Mouse (Mus musculus) thymus, postnatal 25 days (tissue): Measurements from ENCODE around the gene Dab1.

ENCODE experiments used
- DNase-seq: peaks from one replicate; pipeline ENCODE4 v3.0.0; 2022

Dab1 gene

DNA sequence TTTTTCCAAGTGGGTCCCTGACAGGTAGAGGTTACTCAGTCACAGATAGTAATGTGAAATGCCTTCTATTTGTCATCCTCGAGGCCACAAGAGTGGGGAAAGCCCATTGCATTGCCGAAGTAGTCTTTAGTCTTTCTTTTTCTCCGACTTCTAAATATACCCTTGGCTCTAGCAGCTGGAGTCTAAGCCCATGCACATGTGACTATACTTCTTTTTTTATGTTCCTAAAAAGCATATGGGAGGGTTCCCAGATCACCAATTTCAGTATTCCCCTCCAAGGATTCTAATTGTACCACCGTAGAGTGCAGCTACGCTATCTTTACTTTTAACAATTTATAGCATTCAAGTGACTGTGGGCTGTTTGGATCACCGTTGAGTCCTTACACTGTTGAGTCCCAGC lies 791.8 kb downstream of the Dab1 start:
- no peak for DNase-seq

DNA sequence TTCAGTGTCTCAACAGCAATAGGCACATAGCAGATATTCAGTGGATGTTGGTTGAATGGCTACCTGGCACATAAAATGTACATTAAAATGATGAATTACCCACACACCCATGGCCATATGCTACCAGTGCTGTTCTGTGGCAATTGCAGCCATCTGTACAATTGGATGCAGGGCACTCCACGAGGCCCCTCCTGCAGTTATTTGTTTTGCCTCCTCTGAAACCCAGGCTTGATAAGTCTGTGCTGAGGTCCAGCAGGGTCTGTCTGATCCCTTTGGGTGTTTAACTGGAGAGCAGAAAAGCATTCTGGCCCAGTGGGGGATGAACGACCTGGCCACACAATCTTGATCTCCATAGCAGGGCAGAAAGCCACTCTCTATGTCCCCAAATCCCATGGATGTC lies 796.3 kb downstream of the Dab1 start:
- no peak for DNase-seq

DNA sequence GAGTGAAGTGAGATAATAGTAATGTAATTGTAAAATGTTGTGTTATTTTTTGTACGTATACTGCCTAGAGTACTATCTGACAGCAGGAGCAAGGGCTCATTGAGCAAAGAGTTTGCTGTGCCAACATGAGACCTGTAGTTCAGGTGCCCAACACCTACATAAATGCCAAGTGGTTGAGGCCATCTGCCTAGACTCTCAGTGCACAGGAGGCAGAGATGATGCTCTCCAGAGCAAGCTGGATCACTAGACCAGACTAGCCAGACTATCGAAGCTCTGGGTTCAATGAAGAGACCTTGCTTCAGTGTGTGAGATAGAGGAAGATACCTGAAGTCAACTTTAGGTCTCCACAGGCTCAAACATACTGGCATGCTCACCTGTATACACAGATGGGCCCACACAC lies 799.2 kb downstream of the Dab1 start:
- DNase-seq: no peak

DNA sequence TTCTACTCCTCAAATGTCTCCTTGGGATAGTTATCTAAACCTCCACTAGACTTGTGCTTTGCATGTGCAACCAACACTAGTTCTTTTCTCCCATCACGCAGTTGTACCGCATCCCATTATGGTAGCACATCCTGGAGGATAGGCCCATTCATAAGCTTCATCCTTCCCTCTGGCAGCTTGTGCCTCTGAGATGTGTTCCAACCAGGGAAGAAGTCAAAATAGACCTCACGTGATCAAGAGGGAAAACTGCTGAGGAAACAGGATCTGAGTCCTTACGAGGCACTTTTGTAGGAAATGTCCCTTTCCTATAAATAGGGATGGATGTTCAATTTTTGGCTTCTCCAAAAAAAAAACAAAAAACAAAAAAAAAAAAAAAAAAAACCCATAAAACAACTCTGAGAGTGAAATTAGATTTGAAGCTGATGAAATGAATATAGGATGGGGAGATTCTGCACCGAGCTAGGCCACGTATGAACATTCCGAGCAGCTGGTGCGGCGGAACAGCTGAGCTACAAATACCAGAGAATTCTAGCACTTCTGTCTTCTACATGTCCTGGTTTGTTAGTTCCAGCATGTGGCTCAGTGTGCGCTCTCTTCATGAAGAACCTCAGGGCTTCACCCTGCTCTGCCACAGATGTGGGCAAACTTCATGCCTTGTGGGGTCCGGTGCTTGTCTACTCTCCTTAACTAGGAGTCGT lies 802.0 kb downstream of the Dab1 start:
- no peak for DNase-seq

- DNase-seq: no peak
These were observed 810.0 kb downstream of the Dab1 start for GRCm38 (mm10) chr4:104429127-104429526.

DNA sequence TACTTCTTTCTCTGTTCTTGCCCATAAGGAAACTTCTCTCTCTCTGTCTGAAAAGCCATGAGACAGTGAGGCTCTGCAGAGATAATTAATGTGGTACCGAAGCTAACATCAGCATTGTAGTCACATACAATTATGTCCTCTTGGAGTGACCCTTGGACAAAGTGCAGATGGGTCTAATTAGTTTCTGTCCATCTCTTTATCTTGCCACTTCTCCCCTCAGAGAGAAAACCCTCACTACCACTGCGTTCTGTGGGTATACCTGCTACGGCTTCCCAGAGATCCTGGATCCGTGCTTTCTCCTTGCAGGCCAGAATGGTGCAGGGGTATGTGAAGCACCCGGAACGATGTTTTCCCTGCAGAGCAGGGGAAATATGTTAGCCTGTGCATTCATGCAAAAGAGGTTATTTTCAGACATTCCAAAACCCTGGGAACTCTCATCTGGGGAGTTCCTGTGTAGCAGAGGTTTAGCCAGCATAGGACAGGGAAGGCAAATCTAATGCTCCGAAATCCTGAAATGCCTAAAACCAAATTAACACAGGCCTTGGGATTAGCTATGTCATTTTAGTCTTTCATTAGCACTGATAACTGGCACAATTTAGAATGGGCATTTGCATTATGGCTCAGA lies 812.2 kb downstream of the Dab1 start:
- no peak for DNase-seq

DNA sequence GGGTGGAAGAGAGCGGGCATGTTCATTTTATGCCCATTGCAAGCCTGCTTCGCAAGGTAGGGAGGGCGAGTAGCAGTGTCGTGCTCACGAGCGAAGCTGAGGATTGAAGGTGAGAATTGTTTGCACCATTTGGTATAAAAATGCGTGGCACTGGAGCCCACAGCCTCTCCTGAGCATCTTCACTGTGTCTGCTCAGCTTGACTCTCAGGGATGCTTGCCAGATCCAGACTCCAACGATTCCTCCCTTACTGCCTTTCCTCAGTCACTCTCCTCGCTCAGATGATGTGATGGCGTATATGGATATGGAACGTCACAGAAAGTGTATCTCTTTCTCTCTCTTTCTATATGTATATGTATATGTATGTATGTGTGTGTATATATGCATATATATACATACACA lies 813.0 kb downstream of the Dab1 start:
- no peak for DNase-seq

- DNase-seq: no peak
These were observed 816.6 kb downstream of the Dab1 start for GRCm38 (mm10) chr4:104435736-104436135.

DNA sequence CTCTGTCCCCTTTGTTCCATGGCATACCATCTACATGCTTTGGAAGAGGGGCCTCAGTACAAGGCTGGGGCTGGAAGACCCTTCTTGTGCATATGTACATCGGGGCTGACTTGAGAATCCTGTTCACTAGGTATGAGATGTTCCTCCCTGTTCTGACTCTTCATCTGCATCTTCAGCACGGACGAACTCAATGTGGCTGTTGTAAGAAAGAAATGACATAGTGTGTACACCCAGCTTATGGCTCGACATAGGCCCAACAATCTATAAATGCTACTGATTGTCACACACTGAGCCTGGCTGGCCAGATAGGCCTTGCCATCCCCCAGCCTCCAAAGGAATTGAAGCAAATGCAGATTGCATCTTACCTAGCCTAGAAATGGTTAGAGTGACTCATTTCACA lies 817.3 kb downstream of the Dab1 start:
- no peak for DNase-seq

DNA sequence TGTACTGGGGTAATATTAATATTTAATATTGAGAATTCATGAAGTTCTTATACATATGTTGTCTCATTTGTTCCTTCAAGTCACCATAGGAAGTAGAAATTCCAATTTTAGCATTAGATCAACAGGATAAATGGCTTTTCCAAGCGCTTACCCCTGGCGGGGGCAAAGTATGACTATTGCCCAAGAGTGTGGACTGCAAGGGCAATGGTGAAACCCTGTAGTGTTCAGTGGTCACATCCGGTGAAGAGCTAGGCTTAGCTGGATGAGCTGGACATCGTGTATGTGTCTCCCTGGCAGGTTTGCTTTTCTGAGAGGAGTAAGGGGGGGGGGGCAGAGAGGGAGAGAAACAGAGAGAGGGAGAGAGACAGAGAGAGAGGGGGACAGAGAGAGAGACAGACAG lies 819.6 kb downstream of the Dab1 start:
- no peak for DNase-seq

GRCm38 (mm10) chr4:104439641-104440040 lies 820.5 kb downstream of the Dab1 start:
- no peak for DNase-seq

DNA sequence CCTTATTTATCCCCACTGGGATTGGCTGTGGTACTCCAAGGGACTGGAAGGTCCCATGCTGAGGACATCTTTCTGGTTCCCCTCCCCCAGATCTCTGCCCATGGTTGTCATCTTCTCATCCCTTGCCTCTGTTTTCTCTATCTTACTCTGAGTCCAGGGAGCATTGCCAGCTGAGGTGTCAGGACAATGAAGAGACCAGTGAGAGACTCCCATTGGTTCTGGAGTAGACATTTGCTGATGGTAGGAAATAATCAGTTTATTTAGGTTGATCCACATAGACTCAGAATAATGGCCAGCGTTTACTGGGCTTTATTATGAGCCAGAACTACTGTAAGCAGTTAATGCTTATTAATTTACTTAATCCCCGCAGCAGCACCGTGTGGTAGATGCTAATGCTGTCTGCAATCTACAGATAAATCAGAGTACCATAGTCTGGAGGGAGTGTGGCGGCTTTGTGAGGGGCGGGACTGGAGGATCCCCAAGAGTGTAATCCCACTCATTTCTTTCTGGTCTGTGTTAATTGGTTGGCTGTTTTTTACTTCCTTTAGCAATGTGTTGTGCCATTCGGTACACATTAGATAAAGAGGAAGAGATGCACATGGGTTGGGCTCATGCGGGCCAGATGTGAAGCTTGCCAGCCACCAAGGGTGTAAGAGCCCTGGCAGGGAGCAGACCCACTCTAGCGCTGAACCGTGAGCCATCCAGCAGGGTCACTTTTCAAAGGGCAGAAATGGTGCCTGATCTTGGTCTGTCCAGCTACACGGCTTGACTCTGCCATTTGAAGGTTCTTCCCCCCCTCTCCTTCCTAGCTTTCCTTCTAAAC lies 824.0 kb downstream of the Dab1 start:
- no peak for DNase-seq

DNA sequence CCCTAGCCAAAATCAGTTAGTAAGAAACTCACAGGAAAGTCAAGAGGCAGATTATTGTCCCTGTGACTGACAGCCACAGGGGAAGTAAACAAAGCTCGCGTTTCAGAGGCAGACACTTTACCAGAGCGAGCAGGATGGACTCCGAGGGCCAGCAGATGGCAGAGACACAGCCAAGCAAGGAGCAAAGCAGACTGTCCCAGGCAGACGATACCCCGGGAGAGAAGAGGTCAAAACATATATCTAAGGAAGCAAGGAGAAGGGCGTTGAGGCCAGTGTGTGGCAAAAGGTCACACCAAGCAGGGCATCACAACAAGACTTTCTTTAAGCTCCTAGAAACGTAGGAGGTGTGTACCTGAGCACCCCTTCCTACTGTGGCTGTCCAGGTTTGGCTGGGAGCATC lies 824.6 kb downstream of the Dab1 start:
- DNase-seq: no peak

DNA sequence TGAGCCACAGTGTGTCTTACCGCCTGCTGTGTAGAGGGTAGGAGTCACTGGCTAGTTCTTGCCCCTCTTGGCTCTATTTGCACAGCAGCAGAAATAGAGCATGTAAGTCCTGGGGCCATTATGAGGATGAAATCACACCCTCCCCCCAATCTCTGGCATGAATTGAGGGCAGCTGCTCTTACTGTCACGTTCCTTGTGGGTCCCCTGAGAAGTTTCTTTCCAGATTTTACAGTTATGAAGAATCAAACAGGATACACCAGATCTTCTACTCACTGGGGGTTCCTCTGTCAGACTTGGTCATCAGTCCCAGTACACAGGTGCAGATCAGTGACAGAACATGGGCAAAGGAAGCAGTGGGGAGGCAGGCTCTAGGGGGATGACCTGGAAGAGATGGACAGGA lies 825.8 kb downstream of the Dab1 start:
- DNase-seq: no peak

DNA sequence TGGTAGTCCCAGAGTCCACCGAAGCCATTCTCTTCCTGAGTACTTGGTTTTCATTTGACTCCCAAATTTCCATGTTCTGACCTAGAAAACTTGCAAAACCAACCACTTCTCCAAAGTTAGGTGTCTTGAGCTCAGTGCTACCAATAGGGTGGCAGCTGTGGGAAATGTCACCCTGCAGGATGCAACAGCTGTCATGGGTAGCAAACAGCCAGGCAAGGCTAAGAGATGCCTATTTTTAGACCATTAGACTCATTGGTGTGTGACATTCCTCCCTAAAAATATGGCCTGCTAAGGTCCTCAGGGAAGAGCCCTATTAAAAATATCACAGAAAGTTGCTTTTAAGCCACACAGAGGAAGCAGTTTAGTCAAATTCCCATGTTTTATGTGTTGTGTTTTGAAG lies 829.0 kb downstream of the Dab1 start:
- no peak for DNase-seq

DNA sequence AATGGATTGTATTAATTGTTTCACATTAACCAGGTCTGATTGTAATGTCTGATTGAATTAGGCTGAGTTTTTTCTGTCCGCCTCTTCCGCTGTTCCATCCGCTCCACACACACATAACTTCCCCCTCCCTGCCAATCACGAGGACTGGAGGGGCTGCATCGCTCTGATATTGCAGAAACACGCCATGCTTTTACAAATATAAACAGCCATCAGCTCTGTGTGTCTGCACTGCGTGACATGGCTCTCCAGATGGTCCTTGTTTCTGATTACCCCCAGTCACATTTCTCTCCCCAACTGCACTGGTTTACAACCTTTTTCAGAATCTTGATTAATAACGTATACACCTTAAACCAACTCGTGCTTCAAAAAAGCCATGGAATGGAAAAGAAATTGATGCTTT lies 831.5 kb downstream of the Dab1 start:
- no peak for DNase-seq

DNA sequence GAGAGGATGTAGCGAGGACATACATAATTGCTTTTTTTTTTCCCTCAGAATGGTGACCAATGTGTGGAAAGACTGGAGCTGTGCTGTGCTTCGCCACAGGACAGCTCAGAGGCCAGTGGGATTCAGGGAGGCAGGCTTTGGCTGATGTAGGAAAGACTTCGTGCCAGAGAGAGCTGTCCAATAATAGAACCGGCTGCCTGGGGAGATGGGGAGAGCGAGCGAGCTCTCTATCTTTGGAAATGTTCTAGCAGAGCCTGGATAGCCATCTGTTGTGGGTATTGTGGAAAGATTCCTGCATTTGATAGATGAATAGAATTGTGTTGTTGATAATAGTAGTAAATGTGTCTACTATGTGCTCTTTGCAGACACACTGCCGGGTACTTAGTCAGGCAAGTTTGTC lies 833.4 kb downstream of the Dab1 start:
- DNase-seq: no peak

- DNase-seq: no peak
These were observed 836.0 kb downstream of the Dab1 start for GRCm38 (mm10) chr4:104455151-104455550.

- no peak for DNase-seq
These were observed 836.6 kb downstream of the Dab1 start for GRCm38 (mm10) chr4:104455760-104456159.

DNA sequence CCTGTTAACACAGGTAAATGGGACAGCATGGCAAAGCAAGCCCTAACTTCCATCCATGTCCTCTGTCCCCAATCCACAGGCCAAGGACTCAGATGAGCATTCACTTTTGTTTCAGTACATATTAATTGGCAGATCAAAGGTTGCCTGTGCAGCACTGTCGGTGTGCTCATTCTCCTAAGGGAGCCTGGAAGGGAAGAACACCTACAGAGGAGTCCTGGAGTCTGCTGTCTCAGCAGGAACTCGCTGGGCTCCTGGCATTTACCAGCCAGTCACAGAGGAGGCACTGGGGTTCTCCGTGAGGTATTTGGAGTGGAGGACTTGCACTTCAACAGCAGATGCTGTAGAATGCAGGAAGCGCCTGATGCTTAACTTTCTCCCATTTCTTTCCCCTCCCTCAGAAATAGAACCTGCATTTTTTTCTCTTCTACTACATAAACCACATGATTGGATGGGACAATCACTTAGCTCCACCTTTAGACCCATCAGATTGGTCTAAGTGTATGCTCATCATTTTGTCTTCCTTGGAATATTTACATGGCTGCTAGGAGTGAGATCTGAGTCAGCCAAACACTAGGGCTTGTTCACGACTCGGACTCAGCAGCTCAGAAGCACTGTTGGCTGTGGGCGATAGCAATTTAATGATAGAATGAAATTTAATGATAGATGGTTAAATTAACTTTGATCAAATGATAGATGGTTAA lies 837.2 kb downstream of the Dab1 start:
- no peak for DNase-seq

DNA sequence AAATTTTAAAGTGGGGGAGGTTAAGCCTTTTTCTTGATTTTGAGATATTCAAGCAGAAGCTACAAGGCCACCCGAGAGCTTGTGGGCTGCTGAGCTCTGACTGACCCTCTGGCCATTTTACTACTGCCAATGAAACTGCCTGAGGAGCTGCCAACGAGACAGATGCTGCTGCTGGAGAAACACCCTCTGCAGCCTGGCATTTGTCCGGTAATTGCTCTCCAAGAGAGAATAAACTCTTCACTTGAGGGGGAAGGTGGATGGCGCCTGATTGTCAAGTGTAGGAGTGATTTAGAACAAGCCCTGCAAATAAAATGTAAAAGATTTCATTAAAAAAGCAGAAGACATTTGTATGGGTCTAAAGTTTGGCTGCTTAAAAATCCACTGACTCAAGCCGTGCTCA lies 839.6 kb downstream of the Dab1 start:
- DNase-seq: no peak

GRCm38 (mm10) chr4:104461106-104462011 lies 842.2 kb downstream of the Dab1 start:
- no peak for DNase-seq
